Mouse (Mus musculus) kidney, postnatal 0 days (tissue): ENCODE results near the gene Eif4e2. TPM values are rescaled to one million over a fixed set of nuclear protein-coding genes. Genes with fewer than 3 reads are reported as not detected.

Experiments used
- ATAC-seq: fragments of 200-750 bp; cut with Nextera tagmentation; replicated peaks from 2 replicates; pipeline ENCODE4 v1.8.0; 2017; ENCODE audit warnings: low read depth, moderate number of reproducible peaks, moderate TSS enrichment, moderate library complexity; ENCODE audit not compliant: low FRiP score
- DNase-seq: peaks from one replicate; pipeline ENCODE4 v3.0.0-alpha.2; 2016; ENCODE audit warnings: low spot score
- H3K27ac ChIP-seq: fragments of 300-500 bp; sonication (generic); 2 replicates; pipeline ENCODE4 v1.5.1; 2014; ENCODE audit warnings: mild to moderate bottlenecking
- H3K27me3 ChIP-seq: fragments of 300-500 bp; sonication (generic); 2 replicates; pipeline ENCODE4 v1.6.1; 2014; ENCODE audit warnings: low read length, mixed read lengths; ENCODE audit not compliant: insufficient read depth
- H3K36me3 ChIP-seq: fragments of 300-500 bp; sonication (generic); 2 replicates; pipeline ENCODE4 v1.6.1; 2014; ENCODE audit warnings: low read length, mixed read lengths; ENCODE audit not compliant: insufficient read depth
- H3K4me1 ChIP-seq: fragments of 300-500 bp; sonication (generic); replicated peaks from 2 replicates; pipeline ENCODE4 v1.6.1; 2014; ENCODE audit warnings: antibody characterized with exemption, low read length, mixed read lengths; ENCODE audit not compliant: insufficient read depth
- H3K4me2 ChIP-seq: fragments of 300-500 bp; sonication (generic); 2 replicates; pipeline ENCODE4 v1.6.1; 2014; ENCODE audit warnings: mild to moderate bottlenecking, low read length, moderate library complexity, mixed read lengths
- H3K4me3 ChIP-seq: fragments of 300-500 bp; sonication (generic); replicated peaks from 2 replicates; pipeline ENCODE4 v1.5.1; 2014; ENCODE audit warnings: low read depth, low read length
- H3K9ac ChIP-seq: fragments of 300-500 bp; sonication (generic); 2 replicates; pipeline ENCODE4 v1.6.1; 2014; ENCODE audit warnings: low read depth, low read length
- H3K9me3 ChIP-seq: fragments of 300-500 bp; sonication (generic); replicated peaks from 2 replicates; pipeline ENCODE4 v1.6.1; 2016; ENCODE audit warnings: low read length, inconsistent platforms, mixed read lengths
- CTCF ChIP-seq: IDR thresholded peaks from 2 replicates; pipeline ENCODE4 v1.5.1; 2016; ENCODE audit warnings: antibody characterized with exemption, low read depth, mild to moderate bottlenecking, moderate library complexity
- WGBS: fragments of 180-500 bp; shearing (Covaris S2); extraction: QIAGEN DNeasy Blood & Tissue Kit; methylation state at CpG from one replicate; pipeline ENCODE4 v1.1.7; 2014; 5-methylcytosine and 5-hydroxymethylcytosine counted together
- polyA plus RNA-seq: library from polyadenylated mRNA; unstranded; fragments of >200 nt; fragmentation: Nextera tagmentation; extraction: Ambion mirVana; gene quantifications from 2 replicates; pipeline ENCODE4 v1.2.1, GENCODE M21; 2015

The Eif4e2 gene
- polyA plus RNA-seq, 1 experiment from 2014 or later: 165 TPM

DNA sequence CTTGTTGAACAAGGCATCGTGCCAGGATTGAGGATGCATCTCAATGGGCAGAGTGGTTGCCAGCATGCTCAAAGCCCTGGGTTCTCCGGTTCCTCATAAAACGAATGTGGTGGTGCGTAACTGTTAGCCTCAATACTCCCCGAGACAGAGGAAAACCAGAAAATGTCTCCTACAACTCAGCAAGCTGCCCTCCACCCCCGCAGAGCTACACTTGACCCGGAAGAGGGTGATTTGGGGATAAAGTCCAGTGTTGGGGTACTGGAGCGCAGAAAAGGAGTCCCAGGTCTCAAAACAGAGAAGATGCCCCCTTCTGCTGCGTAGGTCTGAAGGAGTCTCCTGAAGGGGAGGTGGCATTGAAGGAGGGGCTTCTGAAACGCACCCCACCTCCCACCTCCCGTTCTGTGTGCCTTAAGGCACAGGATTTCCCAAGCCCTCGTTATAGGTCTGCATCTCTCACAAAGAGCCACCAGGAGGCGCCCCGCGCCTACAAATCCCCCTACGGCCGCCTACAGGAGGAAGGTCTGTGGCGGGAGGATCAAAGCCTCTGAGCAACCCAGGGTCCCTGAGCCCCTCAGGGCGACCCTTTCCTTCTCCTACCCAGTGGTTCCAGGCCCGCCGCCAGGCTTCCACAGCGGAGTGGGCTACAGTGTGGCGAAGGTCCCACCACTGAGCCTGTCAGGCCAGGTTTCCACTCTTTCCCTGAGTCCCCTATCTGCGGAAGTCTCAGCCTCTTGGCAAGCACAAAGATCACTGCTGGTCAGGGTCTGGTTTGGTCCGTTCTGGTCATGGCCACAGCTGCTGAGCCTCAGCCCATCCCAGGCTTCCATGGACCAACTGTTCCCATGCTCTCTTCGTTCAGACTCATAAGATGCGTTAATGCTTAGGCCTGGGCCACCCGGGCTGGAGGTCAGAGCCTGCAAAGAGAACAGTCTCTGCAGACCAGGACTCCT lies 39.4 kb upstream of the Eif4e2 start:
- DNase-seq (peak; percentile 85), ATAC-seq (peak; percentile 18; the same call in 1 of the 2 replicates)
- no peaks in the 10 kb centered on the region for H3K9me3 ChIP-seq
- H3K27me3 ChIP-seq: peaks cover 10% of the 10 kb centered on the region
- WGBS: 20% methylated on average over 28 of the region's 28 CpGs
- peak; percentile 79 for TF ChIP-seq CTCF
- H3K4me1 ChIP-seq: no peaks in the 10 kb centered on the region
- H3K4me2 ChIP-seq: peak overlapping the region; percentile 9
- H3K36me3 ChIP-seq: no peaks in the 10 kb centered on the region
- H3K9ac ChIP-seq: no peak overlapping the region
- no peak overlapping the region for H3K27ac ChIP-seq
- H3K4me3 ChIP-seq: no peak overlapping the region

GRCm38 (mm10) chr1:87175852-87176292 lies 37.8 kb upstream of the Eif4e2 start:
- no peak overlapping the region for H3K4me3 ChIP-seq
- 3% methylated on average over 11 of the region's 11 CpGs for WGBS
- no peaks in the 10 kb centered on the region for H3K36me3 ChIP-seq
- no peak overlapping the region for H3K27ac ChIP-seq
- no peaks in the 10 kb centered on the region for H3K4me1 ChIP-seq
- H3K4me2 ChIP-seq: no peak overlapping the region
- H3K9ac ChIP-seq: no peak overlapping the region
- peaks cover 5% of the 10 kb centered on the region; the same call in 1 of the 2 replicates for H3K27me3 ChIP-seq
- ATAC-seq (peak; percentile 80), DNase-seq (peak; percentile 93)
- peak; percentile 64 for TF ChIP-seq CTCF
- no peaks in the 10 kb centered on the region for H3K9me3 ChIP-seq

- H3K27me3 ChIP-seq: peaks cover 21% of the 10 kb centered on the region; the same call in 1 of the 2 replicates
- H3K4me1 ChIP-seq: no peaks in the 10 kb centered on the region
- no peak overlapping the region for H3K4me3 ChIP-seq
- no peaks in the 10 kb centered on the region for H3K36me3 ChIP-seq
- WGBS: 17% methylated on average over 5 of the region's 5 CpGs
- no peak overlapping the region for H3K4me2 ChIP-seq
- ATAC-seq: no peak
- no peaks in the 10 kb centered on the region for H3K9me3 ChIP-seq
- no peak for TF ChIP-seq CTCF
- no peak for DNase-seq
- H3K9ac ChIP-seq: no peak overlapping the region
- no peak overlapping the region for H3K27ac ChIP-seq
Measured at GRCm38 (mm10) chr1:87180896-87181295, 32.8 kb upstream of the Eif4e2 start.

DNA sequence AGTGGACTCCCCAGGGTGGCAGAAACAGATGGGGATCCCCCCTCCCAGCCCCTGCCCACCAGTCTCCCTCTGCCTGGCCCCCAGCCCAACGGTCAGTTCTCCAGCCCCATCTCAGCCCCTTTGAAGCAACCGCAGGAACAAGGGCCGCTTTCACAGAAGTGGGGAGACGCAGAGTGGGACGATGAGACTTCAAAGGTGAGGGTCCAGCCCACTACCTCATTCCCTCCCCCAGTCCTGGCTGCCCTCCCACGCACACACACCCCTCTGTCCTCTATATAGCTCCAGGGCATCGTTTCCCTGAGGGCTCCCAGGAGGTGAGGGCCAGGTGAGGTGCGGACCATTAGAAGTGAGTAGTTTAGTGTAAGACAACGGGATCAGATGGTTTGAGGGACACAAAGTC lies 30.7 kb upstream of the Eif4e2 start, which contains the start of gene Prss56:
Prss56 (plus strand) TSS at position 301 of the 400 bp plus-strand sequence.
- WGBS: 26% methylated on average over 9 of the region's 9 CpGs
- Histone ChIP-seq H3K36me3 (no peaks in the 10 kb centered on the region), H3K27ac (no peak within 1 kb of the TSS), H3K4me2 (no peak within 1 kb of the TSS), H3K9ac (no peak within 1 kb of the TSS), H3K4me1 (no peaks in the 10 kb centered on the region), H3K27me3 (peaks cover 30% of the 10 kb centered on the region), H3K4me3 (no peak within 1 kb of the TSS), H3K9me3 (no peaks in the 10 kb centered on the region)
- ATAC-seq (no peak), DNase-seq (no peak)
- TF ChIP-seq CTCF: no peak

GRCm38 (mm10) chr1:87183998-87184750 lies 29.5 kb upstream of the Eif4e2 start:
- Histone ChIP-seq H3K4me1 (no peaks in the 10 kb centered on the region), H3K27me3 (peaks cover 30% of the 10 kb centered on the region), H3K27ac (no peak overlapping the region), H3K9ac (no peak overlapping the region), H3K4me3 (no peak overlapping the region), H3K9me3 (no peaks in the 10 kb centered on the region), H3K4me2 (peak overlapping the region; percentile 27; the same call in 1 of the 2 replicates), H3K36me3 (no peaks in the 10 kb centered on the region)
- WGBS: 28% methylated on average over 15 of the region's 15 CpGs
- no peak for ATAC-seq
- TF ChIP-seq CTCF: 0 out of 2 replicates have a peak, but pooled peaks have one; percentile 22
- DNase-seq: no peak

DNA sequence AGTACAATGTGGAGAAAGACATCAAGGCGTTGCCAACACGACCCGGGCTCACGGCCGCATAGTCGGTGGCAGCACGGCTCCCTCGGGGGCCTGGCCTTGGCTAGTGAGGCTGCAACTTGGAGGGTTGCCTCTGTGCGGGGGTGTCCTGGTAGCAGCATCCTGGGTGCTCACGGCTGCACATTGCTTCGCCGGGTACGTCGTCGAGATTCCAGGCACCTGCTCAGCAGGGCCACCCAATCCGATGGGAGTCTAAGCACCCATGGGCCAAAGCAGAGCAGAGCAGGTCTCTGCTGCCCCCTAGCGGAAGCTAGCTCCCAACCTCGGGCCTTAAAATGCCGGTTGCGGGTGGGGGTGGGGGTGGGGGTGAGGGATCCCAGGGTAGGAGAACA lies 29.0 kb upstream of the Eif4e2 start:
- Histone ChIP-seq H3K36me3 (no peaks in the 10 kb centered on the region), H3K27ac (no peak overlapping the region), H3K4me3 (no peak overlapping the region), H3K4me1 (no peaks in the 10 kb centered on the region), H3K9ac (no peak overlapping the region), H3K4me2 (peak overlapping the region; percentile 27; the same call in 1 of the 2 replicates), H3K9me3 (no peaks in the 10 kb centered on the region), H3K27me3 (peaks cover 30% of the 10 kb centered on the region)
- DNase-seq (peak; percentile 64), ATAC-seq (peak; percentile 45; the same call in 1 of the 2 replicates)
- TF ChIP-seq CTCF: peak; percentile 72
- WGBS: 6% methylated on average over 20 of the region's 20 CpGs
